Mouse (Mus musculus) cerebellum, postnatal 14 days (tissue): Measurements from ENCODE around the gene Ankrd63.

Experiments used
- DNase-seq, 2 experiments: peaks; one replicate each; pipeline ENCODE4 v3.0.0; 2021; ENCODE audit warnings: mixed read lengths in 2 of 2

Ankrd63 gene

DNA sequence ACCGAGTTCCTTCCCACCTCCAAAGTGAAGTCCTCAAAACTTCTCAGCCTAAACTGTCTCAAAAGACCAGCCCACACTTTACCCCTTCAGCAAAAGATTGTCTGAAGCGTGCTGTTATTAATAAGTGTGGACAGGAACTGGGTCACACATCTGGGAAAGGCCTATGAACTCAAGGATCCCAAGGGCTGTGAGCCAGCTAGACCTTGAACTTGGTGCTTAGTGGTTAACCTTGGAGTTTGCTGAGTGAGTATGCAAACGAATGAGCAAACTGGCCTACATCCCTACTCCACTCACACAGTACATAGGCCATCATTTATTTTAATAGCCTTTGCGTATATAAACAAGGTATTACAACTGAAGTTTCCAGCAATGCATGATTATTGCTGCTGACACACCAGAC, 21.7 kb upstream of the Ankrd63 start:
- DNase-seq = no peak

DNA sequence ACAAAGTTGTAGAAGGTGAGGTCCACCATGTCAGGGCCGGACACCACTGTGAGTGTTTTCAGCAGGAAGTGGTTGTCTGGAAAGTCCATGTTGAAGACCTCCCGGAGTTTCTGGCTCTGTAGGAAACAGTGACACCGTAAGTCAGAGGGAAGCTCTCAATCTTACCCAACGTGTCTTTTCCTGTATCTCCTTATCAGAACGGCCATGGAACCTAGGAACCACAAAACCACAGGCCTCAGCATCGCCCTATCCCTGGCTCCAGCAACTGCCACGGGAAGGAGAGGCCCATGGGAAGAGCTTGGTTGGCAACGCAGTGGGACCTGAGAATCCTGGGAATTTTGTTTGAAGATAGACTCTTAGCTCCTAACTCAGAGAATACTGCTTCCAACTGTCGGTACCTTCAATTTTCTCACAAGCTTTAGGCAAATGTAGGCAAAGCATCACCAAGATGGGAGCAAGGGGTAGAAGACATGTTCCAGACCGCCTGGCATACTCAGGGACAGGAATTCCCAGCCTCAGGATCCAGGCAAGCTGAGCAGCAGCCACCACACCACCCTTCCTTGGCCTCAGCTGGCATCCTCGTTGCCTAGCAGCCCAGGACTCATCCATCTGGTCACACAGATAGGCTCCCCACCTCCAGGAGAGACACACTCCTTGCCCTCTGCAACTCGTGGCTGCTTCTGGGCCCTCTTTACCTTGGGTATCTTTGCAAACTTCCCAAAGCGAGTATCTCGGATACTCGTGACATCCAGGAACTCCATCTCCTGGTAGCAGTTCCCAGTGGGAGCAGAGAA, 20.1 kb upstream of the Ankrd63 start:
- DNase-seq = no peak

DNA sequence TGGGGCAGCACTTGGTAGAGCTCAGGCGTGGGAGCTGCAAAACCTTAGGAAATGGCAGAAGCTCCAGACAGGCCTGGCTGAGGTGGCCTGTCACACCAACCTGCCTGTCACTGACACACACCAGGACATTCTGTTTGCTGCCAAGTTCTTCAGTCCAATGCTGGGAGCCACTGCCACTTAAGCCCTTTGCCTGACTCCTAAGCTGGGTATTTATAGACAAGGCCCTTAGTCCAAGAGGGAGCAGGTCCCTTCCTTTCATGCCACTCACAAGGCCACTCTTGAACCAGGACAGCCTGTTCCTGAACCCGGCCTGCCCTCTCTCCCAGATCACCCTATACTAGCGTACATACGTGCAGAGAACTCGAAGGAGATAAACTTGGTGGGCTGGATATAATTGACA, 12.9 kb upstream of the Ankrd63 start:
- peak in 1 of 2 experiments; percentile 59 for DNase-seq

DNA sequence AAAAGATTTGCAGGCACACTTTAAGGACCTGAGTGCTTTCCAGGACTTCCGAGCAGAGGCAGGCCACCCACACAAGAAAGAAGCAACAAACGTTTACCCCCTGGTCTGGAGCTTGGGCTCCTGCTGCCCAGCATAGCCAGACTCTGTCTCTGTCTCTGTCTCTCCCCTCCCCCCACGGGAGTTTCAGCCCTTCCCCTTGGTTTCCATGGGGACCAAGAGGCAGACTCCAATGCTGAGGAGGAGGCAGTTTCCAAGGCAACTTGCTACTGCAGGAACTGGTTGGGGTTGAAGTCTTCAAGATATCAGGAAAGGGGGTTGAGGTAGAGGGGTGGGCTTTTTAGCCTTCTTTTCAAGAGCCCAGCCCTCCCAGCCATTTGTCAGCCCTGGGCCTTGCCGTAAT, 10.5 kb upstream of the Ankrd63 start:
- no peak for DNase-seq

DNA sequence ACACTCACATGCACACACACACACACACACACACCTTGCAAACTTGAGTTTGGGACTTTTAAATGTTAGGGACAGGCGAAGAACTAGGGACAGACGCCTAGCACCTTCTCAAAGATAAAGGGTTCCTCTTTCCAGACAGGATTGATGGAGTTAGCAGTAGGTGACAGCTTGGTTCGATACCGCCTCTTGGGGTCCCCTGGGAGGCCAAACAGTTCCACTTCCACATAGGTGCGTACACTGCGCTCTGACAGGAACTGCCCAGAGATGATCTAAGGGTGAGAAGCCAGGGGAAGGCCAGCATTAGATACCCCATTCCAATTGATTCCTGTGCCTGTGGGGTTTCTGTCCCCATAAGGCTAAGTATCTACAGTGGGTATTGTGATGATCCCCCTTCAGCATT, 9.9 kb upstream of the Ankrd63 start:
- no peak for DNase-seq

DNA sequence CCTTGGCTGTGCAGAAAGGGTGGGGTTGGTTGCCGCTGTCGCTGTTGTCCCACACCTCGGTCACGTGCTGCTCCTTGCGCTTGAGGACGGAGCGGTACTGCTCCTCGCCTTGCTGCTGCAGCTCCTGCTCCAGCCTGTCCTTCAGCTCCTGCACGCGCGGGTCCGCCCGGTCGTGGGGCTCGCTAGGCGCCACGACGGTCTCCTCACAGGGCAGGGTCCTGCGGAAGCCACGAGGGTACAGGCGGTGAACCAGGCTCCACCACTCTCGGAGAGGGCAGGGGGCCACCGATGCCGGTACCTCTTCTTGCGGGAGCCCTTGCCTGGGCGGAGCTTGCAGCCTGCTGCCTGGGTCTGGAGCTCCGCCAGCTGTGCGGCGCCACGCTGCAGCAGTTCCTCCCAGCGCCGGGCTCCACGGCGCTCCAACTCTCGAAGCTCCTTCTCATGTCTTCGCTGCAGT, 7.3 kb upstream of the Ankrd63 start:
- peak; percentile 53 to 62 for DNase-seq

DNA sequence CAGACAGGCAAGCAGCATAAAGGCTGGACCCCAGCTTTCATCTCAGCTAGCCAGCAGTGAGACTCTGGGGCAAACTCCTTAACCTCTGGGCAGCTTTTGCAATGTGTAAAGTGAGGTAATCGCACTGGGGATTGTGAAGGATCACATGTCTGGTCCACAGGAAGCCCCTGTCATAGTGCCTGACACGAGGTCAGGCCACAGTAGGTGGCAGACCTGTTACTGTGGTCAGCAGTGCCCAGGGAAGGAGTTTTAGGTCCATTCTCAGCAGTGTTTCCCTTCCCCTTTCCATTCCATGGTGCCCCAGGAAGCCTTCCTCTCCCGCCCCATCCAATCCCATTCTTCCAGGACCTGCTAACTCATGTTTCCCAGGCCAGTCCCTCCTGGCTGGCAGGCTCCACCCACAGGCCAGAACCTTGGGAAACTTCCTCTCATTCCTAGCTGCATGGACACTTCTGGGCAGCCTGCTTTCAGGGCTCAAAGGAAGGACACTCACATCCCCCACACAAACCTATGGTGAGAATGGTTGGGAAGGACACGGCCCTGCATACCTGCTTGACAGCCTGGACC, 6.0 kb upstream of the Ankrd63 start:
- no peak for DNase-seq

DNA sequence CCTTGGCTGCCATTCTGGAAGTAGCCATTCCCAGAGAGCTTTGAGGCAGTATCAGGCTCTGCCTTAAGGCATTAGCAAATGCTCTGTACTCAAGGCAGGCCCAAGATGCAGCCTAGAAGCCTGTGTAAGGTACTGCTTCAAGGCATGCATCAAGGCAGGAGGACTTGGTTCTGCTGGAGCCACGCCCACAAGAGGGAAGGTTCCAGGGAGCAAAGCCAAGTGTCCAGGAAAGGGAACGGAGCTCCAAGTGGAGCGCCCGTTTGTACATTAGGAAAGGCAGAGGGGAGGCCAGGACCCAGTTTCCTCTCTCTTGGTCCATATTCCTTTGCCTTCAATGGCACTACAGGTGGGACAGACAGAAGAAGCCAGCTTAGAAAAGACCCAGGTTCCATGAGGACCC, 4.7 kb upstream of the Ankrd63 start:
- DNase-seq = peak; percentile 36 to 52

DNA sequence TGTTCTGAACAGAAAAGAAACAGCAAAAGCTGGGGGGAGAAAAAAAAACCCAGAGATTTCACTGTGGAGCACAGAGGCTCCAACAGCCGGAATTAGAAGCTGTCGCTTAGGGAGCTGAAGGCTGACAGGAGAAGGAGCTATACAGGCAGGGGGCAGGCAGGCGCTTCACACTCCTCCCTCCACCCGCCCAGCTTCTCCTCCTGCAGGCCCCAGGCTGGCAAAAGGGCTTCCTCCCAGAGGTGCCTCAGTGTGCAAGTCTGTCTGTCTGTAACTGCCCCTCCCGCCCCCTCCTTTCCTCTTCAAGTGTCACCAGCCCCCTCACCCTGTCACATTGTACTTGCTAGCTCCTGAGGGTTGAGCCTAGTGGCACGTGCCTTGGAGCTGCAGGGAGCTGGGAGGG, 2.7 kb upstream of the Ankrd63 start:
- DNase-seq = no peak

DNA sequence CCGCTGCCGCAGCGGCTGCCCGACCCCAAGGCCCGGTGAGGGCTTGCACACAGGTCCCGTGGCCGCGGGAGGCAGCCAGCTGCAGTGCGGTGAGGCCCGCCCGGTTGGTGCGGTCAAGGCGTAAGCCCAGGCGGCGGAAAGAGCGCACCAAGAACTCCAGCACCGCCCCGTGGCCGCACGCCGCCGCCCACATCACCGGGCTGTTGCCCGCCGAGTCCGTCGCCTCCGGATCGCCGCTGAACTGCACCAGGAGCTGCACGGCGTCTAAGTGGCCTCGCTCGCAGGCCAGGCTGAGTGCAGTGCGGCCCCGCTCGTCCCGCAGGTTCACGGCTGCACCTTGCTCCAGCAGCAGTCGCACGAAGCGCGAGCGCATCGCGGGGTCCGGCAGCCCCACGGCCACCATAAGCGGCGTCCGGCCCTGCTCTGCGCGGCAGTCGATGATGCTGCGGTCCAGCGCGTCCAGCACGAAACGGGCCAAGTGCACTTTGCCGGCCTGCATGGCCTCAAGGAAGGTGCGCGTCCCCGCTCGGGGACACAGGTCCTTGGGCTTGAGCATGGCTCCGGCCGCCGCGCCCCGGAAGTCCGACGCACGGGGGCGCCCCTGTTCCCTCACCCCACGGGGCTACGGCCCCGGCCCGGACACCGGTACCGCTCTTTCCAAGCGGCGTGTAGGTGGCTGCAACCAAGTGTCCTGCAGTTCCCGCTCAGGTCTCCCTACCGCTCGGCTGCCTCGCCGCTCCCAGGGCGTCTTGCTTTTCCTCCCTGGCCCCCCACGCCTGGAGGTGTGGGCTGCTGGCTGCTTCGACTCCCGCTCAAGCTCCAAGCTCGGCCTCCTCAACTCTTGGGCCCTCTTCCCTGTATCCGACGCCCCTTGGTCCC, 641 bp downstream of the Ankrd63 start:
- peak; percentile 46 to 48 for DNase-seq

DNA sequence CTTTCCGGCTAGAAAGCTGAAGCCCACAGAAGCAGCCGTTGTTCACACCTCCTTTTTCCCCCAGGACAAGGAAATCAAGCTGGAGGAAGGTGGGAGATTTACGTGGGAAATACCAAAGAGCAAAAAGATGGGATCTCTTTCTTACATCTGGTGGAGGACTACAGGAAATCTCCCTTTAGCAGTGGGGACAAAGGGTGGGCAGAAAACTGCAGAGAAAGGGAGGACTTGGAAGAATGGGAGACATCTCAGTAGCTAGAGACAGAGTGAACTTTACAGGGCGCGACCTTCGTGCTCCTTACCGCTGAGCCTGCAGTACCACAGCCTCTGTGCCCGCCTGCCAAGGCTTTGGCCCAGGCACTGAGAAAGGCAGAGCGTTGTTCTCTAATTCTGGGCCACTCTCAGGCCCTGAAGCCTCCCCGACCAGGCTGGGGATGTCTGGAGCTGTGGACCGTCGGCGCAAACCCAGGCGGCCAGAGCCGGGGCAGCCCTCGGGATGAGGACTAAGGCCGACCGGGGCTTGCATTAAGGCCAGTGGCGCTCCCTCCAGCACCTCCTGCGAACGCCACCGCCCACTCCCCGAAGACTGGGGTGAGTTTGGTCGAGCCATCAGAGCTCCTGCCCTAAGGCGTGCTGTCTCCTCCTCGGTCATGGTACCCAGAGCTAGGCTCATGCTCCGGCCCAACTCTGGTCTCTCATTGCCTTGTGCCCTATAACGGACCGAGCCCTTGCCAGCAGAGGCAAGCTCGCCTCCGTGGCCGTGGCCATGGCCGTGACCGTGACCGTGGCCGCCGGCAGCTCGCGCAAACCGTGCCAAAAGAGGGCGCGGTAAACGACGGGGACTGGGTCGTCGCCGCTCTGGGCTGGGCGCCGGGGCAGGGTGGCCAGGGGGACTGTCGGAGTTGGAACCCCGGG, 1.5 kb downstream of the Ankrd63 start:
- DNase-seq = no peak

DNA sequence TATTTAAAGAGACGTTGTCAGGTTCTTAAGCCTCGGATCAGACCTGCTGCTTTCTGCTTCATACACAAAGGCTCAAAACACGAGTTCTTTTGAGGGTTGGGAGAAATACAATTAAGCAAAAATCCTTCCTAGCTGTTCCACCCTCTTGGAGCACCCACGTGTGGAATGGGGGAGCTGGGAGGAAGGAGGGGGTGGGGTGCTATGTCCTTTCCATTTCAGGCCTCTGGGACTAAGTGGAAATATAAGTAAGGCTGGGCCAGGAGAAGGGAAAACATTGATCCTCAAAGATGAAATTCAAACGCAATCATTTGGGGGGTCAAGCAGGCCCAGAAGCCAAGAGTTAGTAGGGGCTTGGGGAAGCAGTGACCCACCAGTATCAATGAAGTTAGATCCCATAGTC, 2.6 kb downstream of the Ankrd63 start:
- DNase-seq = no peak

DNA sequence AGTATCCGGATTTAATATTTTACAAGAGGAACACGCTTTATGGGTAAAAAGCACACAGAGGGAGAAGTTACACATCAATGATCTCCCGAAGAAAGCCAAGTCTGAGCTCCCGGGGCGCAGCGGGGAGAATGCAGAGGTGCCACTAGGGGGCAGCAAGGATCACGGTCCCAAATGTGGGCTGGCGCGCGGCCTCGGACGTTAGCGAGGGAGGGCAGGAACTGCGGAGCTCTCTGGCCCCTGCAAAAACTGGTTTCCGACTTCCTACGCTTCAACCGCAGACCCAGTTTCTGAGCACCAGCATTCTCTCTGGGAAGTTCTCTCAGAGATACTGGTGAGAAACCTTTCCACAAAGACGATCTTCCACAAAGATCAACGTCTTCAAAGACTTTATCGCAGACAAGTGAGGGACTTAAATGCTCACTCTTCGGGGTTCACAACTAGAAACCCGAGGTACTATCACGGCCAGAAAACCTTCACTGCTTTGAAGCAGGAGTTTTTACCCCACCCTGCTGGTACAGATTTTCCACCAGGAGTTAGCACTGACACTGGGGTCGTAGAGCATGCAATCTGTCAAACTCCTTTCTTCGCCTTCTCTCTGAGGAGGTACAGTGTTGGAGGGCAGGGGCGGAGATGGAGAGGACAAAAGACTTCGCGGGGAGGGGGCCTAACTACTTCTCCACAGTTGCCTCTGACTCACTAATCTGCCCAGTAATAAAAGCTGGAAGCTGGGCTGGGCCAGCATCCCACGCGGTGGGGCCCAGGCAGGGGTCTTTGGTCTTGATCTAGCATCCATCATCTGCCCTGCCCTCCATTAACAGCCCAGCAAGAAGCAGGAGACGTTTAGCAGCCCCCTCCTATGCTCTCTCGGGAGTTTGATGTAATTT, 3.3 kb downstream of the Ankrd63 start:
- peak; percentile 84 to 87 for DNase-seq

DNA sequence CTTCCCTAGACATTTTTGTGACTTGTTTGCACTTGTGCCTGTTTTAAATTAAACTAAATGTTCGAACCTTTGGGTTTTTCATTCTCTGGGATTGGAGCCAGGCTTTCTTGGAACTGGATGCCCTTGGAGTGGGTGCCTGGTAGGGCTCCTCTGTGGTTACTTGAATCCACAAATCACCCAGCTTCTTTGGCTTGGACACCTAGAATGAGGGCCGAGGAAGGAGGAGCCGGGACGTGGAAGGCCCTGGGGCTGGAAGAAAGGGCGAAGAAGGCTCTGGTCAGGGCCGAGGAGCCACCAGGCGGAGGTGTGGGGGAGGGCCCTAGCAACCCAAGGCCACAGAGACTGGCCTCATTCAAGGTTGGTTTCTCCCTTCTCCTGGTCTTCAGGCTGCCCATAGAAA, 5.8 kb downstream of the Ankrd63 start:
- DNase-seq = peak in 1 of 2 experiments; percentile 35

DNA sequence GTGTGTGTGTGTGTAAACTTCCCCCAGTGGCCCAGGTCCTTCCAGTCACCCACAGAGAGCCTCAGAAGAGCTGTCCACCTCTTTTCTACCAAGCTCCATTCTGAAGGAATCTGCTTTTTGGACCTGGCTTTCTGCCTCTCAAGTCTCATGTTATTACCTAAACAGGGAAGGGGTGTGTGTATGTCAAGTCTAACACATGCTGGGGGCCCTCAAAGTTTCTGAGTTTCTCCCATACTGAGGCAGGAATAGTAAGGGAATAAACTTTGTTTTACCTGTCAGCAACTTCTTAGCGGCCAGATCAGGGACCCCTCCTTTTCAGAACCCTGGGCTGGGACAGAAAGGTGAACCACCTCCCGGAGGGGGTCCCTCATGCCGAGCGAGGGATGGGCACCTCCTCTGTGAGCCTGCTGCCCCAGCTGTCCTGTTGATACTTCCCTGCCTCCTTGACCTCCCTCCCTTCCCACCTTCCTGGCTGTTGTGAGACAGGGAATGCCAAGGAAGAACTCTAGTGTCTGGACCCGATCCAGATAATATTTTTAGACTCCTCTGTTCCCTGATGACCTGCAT, 6.4 kb downstream of the Ankrd63 start:
- DNase-seq = peak in 1 of 2 experiments; percentile 26

DNA sequence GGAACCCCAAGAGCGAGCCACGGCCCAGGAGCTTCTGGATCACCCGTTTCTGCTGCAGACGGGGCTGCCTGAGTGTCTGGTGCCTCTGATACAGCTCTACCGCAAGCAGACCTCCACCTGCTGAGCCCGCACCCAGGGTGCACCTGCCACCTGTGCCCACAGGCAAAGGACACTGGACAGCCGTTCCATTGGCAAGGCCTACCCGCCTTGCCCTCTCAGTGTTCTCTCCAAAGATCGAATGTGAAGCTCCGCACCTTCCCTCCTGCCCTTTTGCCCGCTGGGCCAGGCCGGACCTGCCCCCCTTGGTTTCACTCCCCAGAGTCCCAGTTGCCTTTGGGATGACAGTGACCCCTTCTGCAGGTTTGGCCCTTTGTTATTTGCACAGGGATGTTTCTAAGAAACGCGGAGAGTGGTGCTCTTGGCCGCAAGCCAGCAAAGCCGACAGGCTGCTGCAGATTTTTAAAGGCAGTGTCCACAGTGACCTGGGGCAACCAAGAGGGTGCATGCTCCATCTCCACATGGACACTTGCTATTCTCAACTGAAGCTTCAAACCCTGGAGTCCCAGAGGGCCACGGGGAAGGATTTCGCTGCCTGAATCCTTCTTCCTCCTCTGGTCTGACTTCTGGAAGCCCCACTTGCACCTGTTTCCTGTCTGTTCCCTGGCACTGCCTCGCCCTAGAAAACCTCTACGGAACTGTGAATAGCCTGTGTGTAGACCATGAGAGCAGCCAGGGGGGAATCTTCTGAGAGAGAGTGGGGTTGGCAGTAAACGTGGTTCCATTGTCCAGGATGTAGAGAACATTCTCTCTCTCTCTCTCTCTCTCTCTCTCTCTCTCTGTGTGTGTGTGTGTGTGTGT, 7.1 kb downstream of the Ankrd63 start:
- peak; percentile 38 to 57 for DNase-seq

DNA sequence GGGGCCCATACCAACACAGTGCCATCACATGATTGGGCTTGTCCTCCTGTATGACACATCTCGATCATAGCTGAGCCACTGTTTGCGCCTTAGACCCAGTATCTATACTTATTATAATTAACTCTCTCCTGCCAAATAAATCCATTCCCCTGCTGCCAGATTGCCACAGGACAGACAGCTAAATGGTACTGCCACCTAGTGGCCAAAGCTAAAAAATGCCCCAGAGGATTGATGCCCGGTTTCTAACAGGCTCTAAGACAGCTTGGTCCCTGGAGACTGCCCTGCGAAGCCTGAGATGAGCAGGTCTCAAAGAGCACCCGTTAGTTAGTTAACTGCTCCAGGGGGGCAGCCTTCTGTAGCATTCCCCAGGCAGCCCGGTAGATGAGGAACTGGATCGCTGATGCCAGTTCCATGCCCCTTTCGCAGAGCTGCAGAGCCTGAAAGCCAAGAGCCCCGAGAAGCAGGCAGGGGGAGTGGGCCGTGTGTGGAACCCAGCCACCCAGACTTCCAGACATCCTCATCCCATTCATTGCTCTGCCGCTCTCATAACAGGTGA, 8.0 kb downstream of the Ankrd63 start:
- peak; percentile 71 to 75 for DNase-seq

DNA sequence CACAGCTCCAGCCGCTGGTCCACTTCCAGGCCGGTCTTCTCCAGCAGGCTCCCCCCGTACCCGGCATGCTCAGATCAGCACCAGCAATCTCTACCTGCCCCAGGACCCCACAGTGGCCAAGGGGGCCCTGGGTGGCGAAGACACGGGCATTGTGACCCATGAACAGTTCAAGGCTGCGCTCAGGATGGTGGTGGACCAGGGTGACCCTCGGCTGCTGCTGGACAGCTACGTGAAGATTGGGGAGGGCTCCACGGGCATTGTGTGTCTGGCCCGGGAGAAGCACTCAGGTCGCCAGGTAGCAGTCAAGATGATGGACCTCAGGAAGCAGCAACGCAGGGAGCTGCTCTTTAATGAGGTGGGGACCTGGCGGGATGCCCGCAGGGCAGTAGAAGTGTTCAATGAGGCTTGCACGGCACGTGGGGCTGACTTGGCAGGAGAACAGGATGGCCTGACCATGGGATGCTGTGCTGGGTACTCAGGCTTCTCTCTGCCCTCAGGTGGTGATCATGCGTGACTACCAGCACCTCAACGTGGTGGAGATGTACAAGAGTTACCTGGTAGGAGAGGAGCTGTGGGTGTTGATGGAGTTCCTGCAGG, 10.3 kb downstream of the Ankrd63 start:
- DNase-seq = peak; percentile 78 to 86

DNA sequence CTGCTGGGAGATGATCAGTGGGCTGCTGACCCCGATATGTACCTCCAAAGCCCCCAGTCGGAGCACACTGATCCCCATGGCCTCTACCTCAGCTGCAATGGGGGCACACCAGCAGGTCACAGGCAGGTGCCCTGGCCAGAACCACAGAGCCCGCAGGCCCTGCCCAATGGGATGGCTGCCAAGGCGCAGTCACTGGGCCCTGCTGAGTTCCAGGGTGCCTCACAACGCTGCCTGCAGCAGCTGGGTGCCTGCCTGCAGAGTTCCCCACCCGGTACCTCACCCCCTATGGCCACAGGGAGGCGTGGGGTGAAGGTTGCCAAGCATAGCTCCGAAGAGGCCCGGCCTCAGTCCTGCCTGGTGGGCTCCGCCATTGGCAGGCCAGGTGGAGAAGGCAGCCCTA, 13.9 kb downstream of the Ankrd63 start:
- no peak for DNase-seq
